Mouse (Mus musculus) testis, adult 2 months (tissue): ENCODE measurements around the gene Acot7.

Experiments
- CTCF ChIP-seq: fragments of 200-500 bp; IDR thresholded peaks from 2 replicates; pipeline ENCODE4 v1.5.1; 2012; ENCODE audit warnings: low read depth, mild to moderate bottlenecking, inconsistent platforms, low read length, moderate library complexity; ENCODE audit not compliant: control insufficient read depth, insufficient read depth, insufficient replicate concordance
- POLR2A ChIP-seq: fragments of 200-500 bp; IDR thresholded peaks from 2 replicates; pipeline ENCODE4 v1.6.1; 2012; ENCODE audit warnings: low read depth, mild to moderate bottlenecking, inconsistent platforms, low read length, moderate library complexity; ENCODE audit not compliant: control insufficient read depth

- peak; percentile 88 for TF ChIP-seq CTCF
- no peak for TF ChIP-seq POLR2A
These were observed 98.7 kb downstream of the Acot7 start for GRCm38 (mm10) chr4:152276389-152277347.
